Mouse (Mus musculus) cortical plate, adult 2 months (tissue): ENCODE measurements around the gene Kctd20. TPM values are rescaled to one million over a fixed set of nuclear protein-coding genes. Genes with fewer than 3 reads are reported as not detected.

Experiments
- H3K27ac ChIP-seq: fragments of 200-500 bp; 2 replicates; pipeline ENCODE4 v1.5.1; 2012; ENCODE audit warnings: low read length, control low read depth, inconsistent platforms; ENCODE audit not compliant: insufficient read depth
- H3K4me1 ChIP-seq: fragments of 200-500 bp; 2 replicates; pipeline ENCODE4 v1.6.1; 2011; ENCODE audit warnings: low read length; ENCODE audit not compliant: control insufficient read depth, insufficient read depth
- H3K4me3 ChIP-seq: fragments of 200-500 bp; 2 replicates; pipeline ENCODE4 v1.5.1; 2011; ENCODE audit warnings: mild to moderate bottlenecking, low read length, control low read depth; ENCODE audit not compliant: insufficient read depth
- CTCF ChIP-seq: fragments of 200-500 bp; IDR thresholded peaks from 2 replicates; pipeline ENCODE4 v1.5.1; 2011; ENCODE audit warnings: mild to moderate bottlenecking, control low read depth, low read length; ENCODE audit not compliant: insufficient read depth; ENCODE audit errors: extremely low read depth
- POLR2A ChIP-seq: fragments of 200-500 bp; IDR thresholded peaks from 2 replicates; pipeline ENCODE4 v1.6.1; 2011; ENCODE audit warnings: mild to moderate bottlenecking, low read length, control low read depth; ENCODE audit not compliant: insufficient read depth; ENCODE audit errors: extremely low read depth
- polyA plus RNA-seq: library from polyadenylated mRNA; depleted of rRNA; stranded (reverse); fragments of >200 nt; gene quantifications from 2 replicates; pipeline ENCODE4 v1.2.3, GENCODE M21; 2012

Gene Kctd20
- polyA plus RNA-seq, 1 experiment = 46.5 TPM

DNA sequence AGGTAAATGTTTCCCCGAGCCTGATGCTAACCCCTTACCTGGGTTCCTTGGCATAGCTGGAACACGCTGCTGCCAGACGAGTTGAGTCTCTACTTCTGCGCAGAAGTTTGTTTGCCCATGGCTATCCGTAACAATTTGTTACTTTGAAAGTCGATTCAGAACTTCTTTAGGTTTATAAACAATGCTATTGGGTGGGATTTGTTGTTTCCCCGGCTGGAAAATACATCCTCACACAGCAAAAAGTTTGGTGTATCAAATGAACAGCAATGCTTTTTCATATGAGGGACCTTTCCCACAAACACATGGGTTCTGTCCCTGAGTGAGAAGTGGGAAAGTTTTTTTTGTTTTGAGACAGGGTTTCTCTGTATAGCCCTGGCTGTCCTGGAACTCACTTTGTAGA, 8.0 kb upstream of the Kctd20 start, which contains the start of gene Pxt1:
Gene Pxt1 (minus strand): TSS at position 101 of the 400 bp plus-strand sequence.
- no peak for TF ChIP-seq POLR2A
- TF ChIP-seq CTCF = no peak
- no peaks in the 10 kb centered on the region for H3K4me1 ChIP-seq
- no peak within 1 kb of the TSS for H3K4me3 ChIP-seq
- H3K27ac ChIP-seq = no peak within 1 kb of the TSS

GRCm38 (mm10) chr17:28944481-28944880, 7.3 kb upstream of the Kctd20 start:
- no peaks in the 10 kb centered on the region for H3K4me1 ChIP-seq
- TF ChIP-seq CTCF (no peak), POLR2A (no peak)
- H3K27ac ChIP-seq = no peak overlapping the region
- H3K4me3 ChIP-seq = no peak overlapping the region

GRCm38 (mm10) chr17:28947011-28947939, 4.5 kb upstream of the Kctd20 start:
- Histone ChIP-seq H3K4me1 (no peaks in the 10 kb centered on the region), H3K4me3 (no peak overlapping the region), H3K27ac (no peak overlapping the region)
- TF ChIP-seq POLR2A = no peak
- TF ChIP-seq CTCF = no peak

DNA sequence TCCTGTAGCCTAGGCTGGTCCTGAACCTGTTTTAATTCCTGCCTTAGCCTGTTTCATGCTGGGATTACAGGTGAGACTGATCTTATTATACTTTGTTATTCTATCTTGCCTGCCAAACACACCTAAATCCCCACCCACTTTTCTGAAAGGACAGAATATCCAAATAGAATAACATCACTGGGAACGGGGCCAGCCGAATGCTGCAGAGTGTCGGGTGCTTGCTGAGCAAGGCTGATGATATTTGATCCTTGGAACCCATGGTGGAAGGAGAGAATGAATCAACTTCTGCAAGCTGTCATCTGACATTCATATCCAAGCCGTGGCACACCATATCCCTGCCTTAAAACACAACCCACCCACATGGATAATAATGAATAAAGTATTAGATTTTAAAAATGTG, 3.1 kb upstream of the Kctd20 start:
- Histone ChIP-seq H3K4me1 (peaks cover under 1% of the 10 kb centered on the region; the same call in 1 of the 2 replicates), H3K4me3 (no peak overlapping the region), H3K27ac (no peak overlapping the region)
- TF ChIP-seq POLR2A = no peak
- no peak for TF ChIP-seq CTCF

GRCm38 (mm10) chr17:28950751-28951150, 999 bp upstream of the Kctd20 start:
- Histone ChIP-seq H3K4me3 (no peak overlapping the region), H3K27ac (no peak overlapping the region), H3K4me1 (peaks cover 6% of the 10 kb centered on the region; the same call in 1 of the 2 replicates)
- no peak for TF ChIP-seq POLR2A
- TF ChIP-seq CTCF = no peak

GRCm38 (mm10) chr17:28953251-28953650, 1.5 kb downstream of the Kctd20 start:
- TF ChIP-seq POLR2A (no peak), CTCF (no peak)
- Histone ChIP-seq H3K27ac (no peak overlapping the region), H3K4me3 (peak overlapping the region; percentile 86), H3K4me1 (peaks cover 6% of the 10 kb centered on the region; the same call in 1 of the 2 replicates)

- Histone ChIP-seq H3K4me3 (peak overlapping the region; percentile 86; the same call in 1 of the 2 replicates), H3K4me1 (peaks cover 6% of the 10 kb centered on the region; the same call in 1 of the 2 replicates), H3K27ac (no peak overlapping the region)
- TF ChIP-seq POLR2A (no peak), CTCF (no peak)
These were observed 2.7 kb downstream of the Kctd20 start for GRCm38 (mm10) chr17:28954416-28954815.

GRCm38 (mm10) chr17:28960597-28960996, 8.8 kb downstream of the Kctd20 start:
- no peak overlapping the region for H3K4me3 ChIP-seq
- no peaks in the 10 kb centered on the region for H3K4me1 ChIP-seq
- TF ChIP-seq POLR2A (no peak), CTCF (no peak)
- H3K27ac ChIP-seq = no peak overlapping the region

DNA sequence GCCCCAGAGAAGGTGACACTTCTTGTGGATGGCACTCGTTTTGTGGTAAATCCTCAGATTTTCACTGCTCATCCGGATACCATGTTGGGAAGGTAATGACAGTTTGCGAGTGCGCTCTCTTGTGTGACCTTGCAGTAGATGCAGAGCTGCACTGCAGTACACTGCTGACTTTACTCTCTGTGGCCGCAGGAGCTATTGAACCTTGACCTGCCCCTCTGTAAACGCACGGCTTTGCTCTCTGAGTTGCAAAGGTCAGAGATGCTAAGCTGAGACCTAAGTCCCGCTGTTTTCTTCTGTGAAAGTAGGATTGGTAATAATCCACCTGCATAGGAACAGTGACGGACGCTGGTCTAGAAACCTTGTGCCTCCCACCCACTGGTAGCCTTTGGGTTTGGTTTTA, 9.8 kb downstream of the Kctd20 start:
- Histone ChIP-seq H3K27ac (no peak overlapping the region), H3K4me1 (no peaks in the 10 kb centered on the region), H3K4me3 (no peak overlapping the region)
- TF ChIP-seq CTCF (no peak), POLR2A (no peak)

- no peak for TF ChIP-seq POLR2A
- TF ChIP-seq CTCF = no peak
- no peak overlapping the region for H3K27ac ChIP-seq
- H3K4me3 ChIP-seq = no peak overlapping the region
- H3K4me1 ChIP-seq = no peaks in the 10 kb centered on the region
These were observed 15.4 kb downstream of the Kctd20 start for GRCm38 (mm10) chr17:28967021-28967610.
